ENCODE assay signal across 25 mouse cellular contexts in the genomic region with DNA sequence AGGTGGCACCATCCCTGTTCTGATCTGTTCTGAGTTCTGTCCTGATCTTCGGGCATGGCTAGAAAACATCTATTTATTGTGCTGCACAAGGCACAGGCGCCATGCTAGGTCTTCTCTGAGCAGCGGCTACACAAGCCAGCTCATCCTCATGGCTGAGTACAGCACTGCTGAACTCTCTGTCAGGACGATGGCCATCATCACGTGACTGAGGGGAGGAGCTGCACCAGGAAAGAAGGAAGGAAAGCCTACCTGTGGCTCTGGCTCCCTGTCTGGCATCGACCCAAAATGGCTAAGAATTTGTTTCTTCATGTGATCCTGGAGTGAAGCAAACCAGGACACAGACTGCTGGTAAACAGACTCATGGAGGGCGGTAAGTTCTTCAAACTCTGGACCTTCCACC. TPM values are rescaled to one million over a fixed set of nuclear protein-coding genes. Genes with fewer than 3 reads are reported as not detected.
DNase-seq lines count a peak whose midpoint lies in the region; ATAC-seq and TF ChIP-seq lines count a peak whose summit lies in the region.
"Had no signal": no experiment of that assay in that cellular context is flagged by ENCODE, and none has a peak within 500 bp of the region (broad histone marks: within the 10 kb centered on the region; RNA-seq: fewer than 3 reads in every experiment).

No protein-coding gene starts in this region.

- H3K9me3 ChIP-seq in CH12.LX (replicated peaks; ENCODE audit: low read length): no peaks in the 10 kb centered on the region
- H3K9me3 ChIP-seq in forebrain, embryonic 15.5 days: no peaks in the 10 kb centered on the region
- H3K9me3 ChIP-seq: embryonic facial prominence, embryonic 10.5 days; embryonic facial prominence, embryonic 12.5 days; forebrain, embryonic 12.5 days had no signal

- TF ChIP-seq POLR2A in CH12.LX (IDR thresholded peaks at IDR 0.05; ENCODE audit: low read depth, low read length): no peak

- TF ChIP-seq CTCF in CH12.LX (conservative IDR thresholded peaks at IDR 0.05 in 1 of 2, IDR thresholded peaks at IDR 0.05 in 1 of 2; ENCODE audit: low read depth in 2 of 2, low read length in 2 of 2): no peak

- no peaks in the 10 kb centered on the region for H3K79me2 ChIP-seq in CH12.LX (replicated peaks; ENCODE audit: control insufficient read depth, extremely low read depth, insufficient read depth, poor library complexity, severe bottlenecking)

- no peak overlapping the region for H3K27ac ChIP-seq in CH12.LX (ENCODE audit: insufficient read depth, low read depth)
- no peak overlapping the region for H3K27ac ChIP-seq in forebrain, embryonic 15.5 days (replicated peaks)
- H3K27ac ChIP-seq: embryonic facial prominence, embryonic 10.5 days; embryonic facial prominence, embryonic 12.5 days; forebrain, embryonic 12.5 days had no signal

- in situ Hi-C loops in CH12.LX (cut with MboI; ENCODE audit: low pct_ligation_motif_present, low pct_unique_long_range_greater_than_20kb, low sequenced_read_pairs): no loop called here

- H3K4me2 ChIP-seq in CH12.LX (ENCODE audit: insufficient read depth, low read depth, poor library complexity, severe bottlenecking): no peak overlapping the region
- H3K4me2 ChIP-seq in forebrain, embryonic 15.5 days (replicated peaks): no peak overlapping the region
- H3K4me2 ChIP-seq: embryonic facial prominence, embryonic 12.5 days; forebrain, embryonic 12.5 days had no signal

- ATAC-seq in forebrain, embryonic 15.5 days (replicated peaks): no peak
- ATAC-seq: activated CD4-positive, CD25-positive, alpha-beta regulatory T cell, adult 4 months; CD4-positive, CD25-positive, alpha-beta regulatory T cell, adult 4 months; forebrain, embryonic 14.5 days; forebrain, postnatal 0 days; Patski had no signal

- H3K4me1 ChIP-seq in CH12.LX (ENCODE audit: control insufficient read depth in 1 of 2, insufficient read depth in 2 of 2): no peaks in the 10 kb centered on the region
- no peaks in the 10 kb centered on the region for H3K4me1 ChIP-seq in forebrain, embryonic 15.5 days
- H3K4me1 ChIP-seq: embryonic facial prominence, embryonic 12.5 days had no signal

- 81% methylated on average over 7 of the region's 7 CpGs for WGBS in forebrain, embryonic 15.5 days

- no peaks in the 10 kb centered on the region for H3K36me3 ChIP-seq in CH12.LX (replicated peaks in 1 of 2; ENCODE audit: control insufficient read depth in 1 of 2, insufficient read depth in 1 of 2, low read length in 1 of 2)
- H3K36me3 ChIP-seq in forebrain, embryonic 15.5 days: peaks cover 46% of the 10 kb centered on the region
- H3K36me3 ChIP-seq: embryonic facial prominence, embryonic 12.5 days had no signal

- DNase-seq in heart, adult 11 months: peak; percentile 44
- DNase-seq in heart, postnatal 4 days: no peak
- DNase-seq in CH12.LX (ENCODE audit: extremely low read depth) (no peak), ES-CJ7 (ENCODE audit: low read depth, low spot score) (peak; percentile 40), R1 (ENCODE audit: low read depth, low spot score) (peak; percentile 41)
- no peak for DNase-seq in kidney, adult 9 months
- no peak for DNase-seq in thymus, postnatal 4 days
- DNase-seq: adrenal gland, adult 8-10 months; adrenal gland, postnatal 14 days; adrenal gland, postnatal 36 days; B cell, adult 2 months; cerebellum, adult 11-12 months; cerebellum, adult 2 months; cerebellum, adult 9-10 months; cerebellum, postnatal 10 days; cerebellum, postnatal 25 days; forebrain, postnatal 0 days had no signal

- no peak overlapping the region for H3K9ac ChIP-seq in CH12.LX (ENCODE audit: insufficient read depth, low read depth)
- H3K9ac ChIP-seq in forebrain, embryonic 15.5 days (replicated peaks): no peak overlapping the region
- H3K9ac ChIP-seq: embryonic facial prominence, embryonic 12.5 days; forebrain, embryonic 12.5 days; forebrain, postnatal 0 days had no signal

- no peak for TF ChIP-seq EP300 in CH12.LX (IDR thresholded peaks at IDR 0.05; ENCODE audit: low read length)

- H3K27me3 ChIP-seq in CH12.LX (replicated peaks): no peaks in the 10 kb centered on the region
- H3K27me3 ChIP-seq in forebrain, embryonic 15.5 days: no peaks in the 10 kb centered on the region
- H3K27me3 ChIP-seq: embryonic facial prominence, embryonic 12.5 days; forebrain, embryonic 12.5 days; Patski had no signal

- dilution Hi-C loops in CH12.LX (cut with MboI; ENCODE audit: extremely low pct_ligation_motif_present, extremely low pct_unique_long_range_greater_than_20kb, low sequenced_read_pairs): no loop called here

- no peak for TF ChIP-seq RAD21 in CH12.LX (IDR thresholded peaks at IDR 0.05; ENCODE audit: low read depth, low read length)

- no peak overlapping the region for H3K4me3 ChIP-seq in CH12.LX (replicated peaks in 1 of 3; ENCODE audit: low read depth in 2 of 3, low read length in 2 of 3, poor library complexity in 1 of 3)
- no peak overlapping the region for H3K4me3 ChIP-seq in forebrain, embryonic 15.5 days
- H3K4me3 ChIP-seq: embryonic facial prominence, embryonic 10.5 days; embryonic facial prominence, embryonic 12.5 days; forebrain, embryonic 12.5 days had no signal

TF ChIP-seq in CH12.LX, 34 proteins besides CTCF, POLR2A, EP300 and RAD21:
- TF ChIP-seq MXI1 (IDR thresholded peaks at IDR 0.05; ENCODE audit: low read depth, low read length) (no peak), USF1 (IDR thresholded peaks at IDR 0.05; ENCODE audit: low read depth, low read length) (peak; percentile 24)
TF ChIP-seq in CH12.LX: peak in this region for 1.

RNA-seq across cellular contexts. Expression of gene Lonrf2, which starts 36.1 kb away (rescaled TPM):
- 1 to 10 TPM; 2.4 to 2.5 TPM for total RNA-seq in heart, postnatal 4 days (2021)
- not detected in 2 replicates for total RNA-seq in CH12.LX (2012; rRNA removed)
- not detected in 2 replicates for total RNA-seq in CH12.LX (2014; rRNA removed)
- polyA plus RNA-seq in CH12.LX (2012; ENCODE audit: insufficient read length, low read depth): not detected in 2 replicates
- polyA plus RNA-seq in forebrain, embryonic 15.5 days (2015; fragmentation: Nextera tagmentation; extraction: Ambion mirVana): 12.6 and 13.3 TPM in 2 replicates
- polyA plus RNA-seq: activated CD4-positive, CD25-positive, alpha-beta regulatory T cell, adult 4 months; CD4-positive, CD25-positive, alpha-beta regulatory T cell, adult 4 months had no signal

Comparison
In these comparisons a context has a peak if more than half of its experiments do, and no peak if none do; other contexts are left out.
1. DNase-seq: peak in heart, adult 11 months (single experiment), ES-CJ7 (single experiment) and R1 (single experiment); none in heart, postnatal 4 days (single experiment), CH12.LX (single experiment), kidney, adult 9 months (single experiment) and thymus, postnatal 4 days (single experiment).